Mouse (Mus musculus): ENCODE results near the gene Ranbp9.

Gene Ranbp9

GRCm38 (mm10) chr13:43452843-43453605, 28.1 kb downstream of the Ranbp9 start:
- intact Hi-C loops (cut with DNase I) = no loop called here

GRCm38 (mm10) chr13:43452177-43452576, 28.9 kb downstream of the Ranbp9 start:
- intact Hi-C loops (cut with DNase I) = no loop called here

- intact Hi-C loops (cut with DNase I) = no loop called here
These were observed 30.4 kb downstream of the Ranbp9 start for GRCm38 (mm10) chr13:43450686-43451085.

- intact Hi-C loops (cut with DNase I) = no loop called here
These were observed 33.4 kb downstream of the Ranbp9 start for GRCm38 (mm10) chr13:43447721-43448120.

- intact Hi-C loops (cut with DNase I) = no loop called here
These were observed 35.3 kb downstream of the Ranbp9 start for GRCm38 (mm10) chr13:43445754-43446153.

- intact Hi-C loops (cut with DNase I) = no loop called here
These were observed 36.4 kb downstream of the Ranbp9 start for GRCm38 (mm10) chr13:43444717-43445116.

- intact Hi-C loops (cut with DNase I) = no loop called here
These were observed 37.4 kb downstream of the Ranbp9 start for GRCm38 (mm10) chr13:43443706-43444105.

- intact Hi-C loops (cut with DNase I) = no loop called here
These were observed 38.5 kb downstream of the Ranbp9 start for GRCm38 (mm10) chr13:43442551-43442950.

- intact Hi-C loops (cut with DNase I) = no loop called here
These were observed 40.7 kb downstream of the Ranbp9 start for GRCm38 (mm10) chr13:43440376-43440775.

GRCm38 (mm10) chr13:43433395-43433794, 47.7 kb downstream of the Ranbp9 start:
- intact Hi-C loops (cut with DNase I) = no loop called here

- intact Hi-C loops (cut with DNase I) = no loop called here
These were observed 52.6 kb downstream of the Ranbp9 start for GRCm38 (mm10) chr13:43428436-43428835.

- intact Hi-C loops (cut with DNase I) = loop anchor here (5.0 kb wide), 1 partner anchor 57 kb away; no protein-coding TSS in a partner anchor
These were observed 65.8 kb downstream of the Ranbp9 start for GRCm38 (mm10) chr13:43415249-43415648.

GRCm38 (mm10) chr13:43413611-43414010, 67.5 kb downstream of the Ranbp9 start:
- intact Hi-C loops (cut with DNase I) = no loop called here

GRCm38 (mm10) chr13:43412311-43412710, 68.8 kb downstream of the Ranbp9 start:
- intact Hi-C loops (cut with DNase I) = no loop called here

- intact Hi-C loops (cut with DNase I) = loop anchor here (5.0 kb wide), 1 partner anchor 217 kb away; no protein-coding TSS in a partner anchor
These were observed 81.5 kb downstream of the Ranbp9 start for GRCm38 (mm10) chr13:43399576-43399975.

- intact Hi-C loops (cut with DNase I) = loop anchor here (5.0 kb wide), 1 partner anchor 216 kb away; no protein-coding TSS in a partner anchor
These were observed 82.6 kb downstream of the Ranbp9 start, which contains the start of gene Nol7 for GRCm38 (mm10) chr13:43398297-43399080. TSS of gene Nol7 (plus strand) at chr13:43398390.

GRCm38 (mm10) chr13:43397700-43398296, 83.3 kb downstream of the Ranbp9 start:
- intact Hi-C loops (cut with DNase I) = loop anchor here (5.0 kb wide), 1 partner anchor 215 kb away; no protein-coding TSS in a partner anchor

- intact Hi-C loops (cut with DNase I) = no loop called here
These were observed 95.8 kb downstream of the Ranbp9 start for GRCm38 (mm10) chr13:43385321-43385720.

GRCm38 (mm10) chr13:43379989-43380388, 101.1 kb downstream of the Ranbp9 start:
- intact Hi-C loops (cut with DNase I) = no loop called here

GRCm38 (mm10) chr13:43374918-43375432, 106.1 kb downstream of the Ranbp9 start:
- intact Hi-C loops (cut with DNase I) = no loop called here

- intact Hi-C loops (cut with DNase I) = no loop called here
These were observed 106.9 kb downstream of the Ranbp9 start for GRCm38 (mm10) chr13:43374205-43374604.
